Mouse (Mus musculus): ENCODE results near the gene AU022252. TPM values are rescaled to one million over a fixed set of nuclear protein-coding genes. Genes with fewer than 3 reads are reported as not detected.

Gene AU022252
- total and polyA plus RNA-seq, 3 experiments = 12.3 to 24.9 TPM; not detected in 1

DNA sequence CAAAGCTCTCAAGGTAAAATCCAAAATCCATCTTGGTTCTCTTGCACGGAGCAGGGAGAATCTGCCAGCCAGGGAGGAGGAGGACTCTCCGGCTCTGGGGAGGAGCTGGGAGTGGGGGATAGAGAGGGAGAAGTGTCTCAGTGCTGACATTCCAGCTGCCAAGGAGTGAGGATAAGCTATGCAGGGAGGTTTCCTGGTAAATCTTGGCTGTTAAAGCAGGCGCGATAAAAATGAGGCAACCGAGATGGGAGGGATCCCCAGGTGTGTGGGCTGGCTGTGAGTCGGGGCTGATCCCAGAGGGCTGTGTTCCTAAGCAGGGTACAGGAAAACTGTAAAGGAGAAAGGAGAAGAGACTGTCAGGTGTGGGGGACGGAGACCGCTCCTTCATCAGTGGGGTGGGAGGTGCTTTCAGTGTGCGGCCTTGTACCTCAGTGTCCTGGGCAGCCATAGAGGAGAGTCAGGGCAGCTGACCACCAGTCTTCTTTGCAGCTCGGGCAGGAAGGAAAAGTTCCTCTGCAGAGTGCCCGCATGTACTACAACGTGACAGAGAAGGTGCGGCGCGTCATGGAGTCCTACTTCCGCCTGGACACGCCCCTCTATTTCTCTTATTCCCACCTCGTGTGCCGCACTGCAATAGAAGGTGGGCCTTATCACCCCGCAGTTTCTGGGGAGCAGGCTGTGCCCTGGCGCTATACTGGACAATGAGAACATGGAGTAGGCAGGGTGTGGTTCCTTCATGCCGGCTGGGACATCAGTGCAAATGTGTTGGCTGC lies 12.1 kb upstream of the AU022252 start:
- Histone ChIP-seq H3K36me3 (ENCODE audit: control insufficient read depth in 1 of 2, insufficient read depth in 2 of 2, low read length in 2 of 2) (no peaks in the 10 kb centered on the region; a peak in 1 of 4 replicates), H3K27ac (ENCODE audit: control insufficient read depth, low read depth, low read length) (no peak overlapping the region), H3K9me3 (replicated peaks; ENCODE audit: insufficient read depth, low read length) (no peaks in the 10 kb centered on the region), H3K4me1 (ENCODE audit: control insufficient read depth in 1 of 2, insufficient read depth in 2 of 2, low read length in 2 of 2) (no peaks in the 10 kb centered on the region; a peak in 2 of 4 replicates), H3K9ac (ENCODE audit: control insufficient read depth, low read depth, low read length, poor library complexity, severe bottlenecking) (no peak overlapping the region), H3K27me3 (ENCODE audit: control insufficient read depth in 1 of 2, insufficient read depth in 2 of 2, low read length in 2 of 2) (no peaks in the 10 kb centered on the region), H3K4me3 (ENCODE audit: control insufficient read depth in 1 of 2, insufficient read depth in 1 of 2, low read depth in 2 of 2, low read length in 2 of 2) (no peak overlapping the region), H3K79me2 (ENCODE audit: control insufficient read depth, insufficient read depth, low read length, poor library complexity) (no peaks in the 10 kb centered on the region)
- DNase-seq (ENCODE audit: low read depth, low spot score) = no peak
- no peak for TF ChIP-seq ETS1 (IDR thresholded peaks at IDR 0.05; ENCODE audit: low read depth, low read length)
- no peak for TF ChIP-seq NELFE (IDR thresholded peaks at IDR 0.05; ENCODE audit: low read depth, low read length)
- no peak for TF ChIP-seq BHLHE40 (IDR thresholded peaks at IDR 0.05; ENCODE audit: borderline replicate concordance, low read depth, low read length)
- TF ChIP-seq TBP (IDR thresholded peaks at IDR 0.05; ENCODE audit: low read depth, low read length) = no peak
- no peak for TF ChIP-seq MEF2A (IDR thresholded peaks at IDR 0.05; ENCODE audit: extremely low read depth, insufficient replicate concordance, low read depth, low read length, poor library complexity, severe bottlenecking)
- TF ChIP-seq MYB (IDR thresholded peaks at IDR 0.05; ENCODE audit: low read depth, low read length) = no peak
- no peak for TF ChIP-seq POLR2AphosphoS2 (IDR thresholded peaks at IDR 0.05; ENCODE audit: low read length)
- TF ChIP-seq RCOR1 (IDR thresholded peaks at IDR 0.05; ENCODE audit: low read depth, low read length) = no peak
- TF ChIP-seq TAL1 (IDR thresholded peaks at IDR 0.05; ENCODE audit: low read length) = no peak
- no peak for TF ChIP-seq HCFC1 (IDR thresholded peaks at IDR 0.05; ENCODE audit: low read depth, low read length)
- TF ChIP-seq UBTF (IDR thresholded peaks at IDR 0.05; ENCODE audit: borderline replicate concordance, insufficient read depth, low read depth, low read length) = no peak

DNA sequence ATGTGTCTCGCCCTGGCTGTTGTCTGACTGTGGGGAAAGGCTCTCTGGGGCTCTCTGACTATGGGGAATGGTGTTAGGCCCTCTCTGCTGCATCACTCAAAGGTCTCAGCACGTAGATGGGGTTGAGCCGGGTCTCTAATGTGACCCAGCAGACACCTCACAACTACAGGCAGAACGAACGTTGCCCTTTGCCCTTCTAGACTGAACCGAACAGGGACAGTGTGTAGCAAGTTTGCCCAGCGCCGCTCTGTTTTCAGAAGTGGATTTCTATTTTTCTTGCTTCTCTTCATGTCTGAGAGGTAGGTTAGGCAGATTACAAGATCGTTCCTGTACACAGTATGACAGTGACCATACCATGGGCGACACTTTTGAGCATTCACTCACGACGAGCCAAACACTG lies 10.1 kb upstream of the AU022252 start:
- no peaks in the 10 kb centered on the region for H3K27me3 ChIP-seq (ENCODE audit: control insufficient read depth in 1 of 2, insufficient read depth in 2 of 2, low read length in 2 of 2)
- no peak overlapping the region for H3K4me3 ChIP-seq (ENCODE audit: control insufficient read depth in 1 of 2, insufficient read depth in 1 of 2, low read depth in 2 of 2, low read length in 2 of 2)
- no peaks in the 10 kb centered on the region for H3K79me2 ChIP-seq (ENCODE audit: control insufficient read depth, insufficient read depth, low read length, poor library complexity)
- H3K4me1 ChIP-seq (ENCODE audit: control insufficient read depth in 1 of 2, insufficient read depth in 2 of 2, low read length in 2 of 2) = no peaks in the 10 kb centered on the region; a peak in 2 of 4 replicates
- H3K9ac ChIP-seq (ENCODE audit: control insufficient read depth, low read depth, low read length, poor library complexity, severe bottlenecking) = no peak overlapping the region
- no peak overlapping the region for H3K27ac ChIP-seq (ENCODE audit: control insufficient read depth, low read depth, low read length)
- TF ChIP-seq MXI1 (IDR thresholded peaks at IDR 0.05; ENCODE audit: low read depth, low read length) (no peak), KAT2A (conservative IDR thresholded peaks at IDR 0.05; ENCODE audit: low read depth, low read length) (no peak), SIN3A (IDR thresholded peaks at IDR 0.05; ENCODE audit: low read length) (no peak), RCOR1 (IDR thresholded peaks at IDR 0.05; ENCODE audit: low read depth, low read length) (no peak), MEF2A (IDR thresholded peaks at IDR 0.05; ENCODE audit: extremely low read depth, insufficient replicate concordance, low read depth, low read length, poor library complexity, severe bottlenecking) (no peak), SMC3 (IDR thresholded peaks at IDR 0.05; ENCODE audit: low read depth, low read length) (no peak), GABPA (IDR thresholded peaks at IDR 0.05; ENCODE audit: low read depth, low read length) (no peak), TBP (IDR thresholded peaks at IDR 0.05; ENCODE audit: low read depth, low read length) (no peak), EP300 (IDR thresholded peaks at IDR 0.05; ENCODE audit: low read depth in 1 of 2, low read length in 2 of 2) (no peak), RAD21 (IDR thresholded peaks at IDR 0.05; ENCODE audit: low read depth, low read length) (no peak), CHD1 (IDR thresholded peaks at IDR 0.05; ENCODE audit: low read depth, low read length) (no peak), USF2 (IDR thresholded peaks at IDR 0.05; ENCODE audit: borderline replicate concordance in 1 of 2, insufficient read depth in 1 of 2, low read depth in 1 of 2, low read length in 2 of 2) (no peak), BHLHE40 (IDR thresholded peaks at IDR 0.05; ENCODE audit: borderline replicate concordance, low read depth, low read length) (no peak), ELF1 (IDR thresholded peaks at IDR 0.05; ENCODE audit: low read depth, low read length) (no peak), ZC3H11A (IDR thresholded peaks at IDR 0.05; ENCODE audit: low read depth, low read length) (no peak), JUND (IDR thresholded peaks at IDR 0.05; ENCODE audit: low read depth, low read length) (no peak), GATA1 (IDR thresholded peaks at IDR 0.05; ENCODE audit: low read depth, low read length) (no peak), POLR2AphosphoS2 (IDR thresholded peaks at IDR 0.05; ENCODE audit: low read length) (no peak), HCFC1 (IDR thresholded peaks at IDR 0.05; ENCODE audit: low read depth, low read length) (no peak), MAZ (IDR thresholded peaks at IDR 0.05; ENCODE audit: low read depth, low read length) (no peak)
- no peaks in the 10 kb centered on the region for H3K9me3 ChIP-seq (replicated peaks; ENCODE audit: insufficient read depth, low read length)
- peaks cover 0 to 2% of the 10 kb centered on the region in 2 experiments; a peak in 2 of 4 replicates for H3K36me3 ChIP-seq (ENCODE audit: control insufficient read depth in 1 of 2, insufficient read depth in 2 of 2, low read length in 2 of 2)
- no peak for DNase-seq (ENCODE audit: low read depth, low spot score)

All from MEL (cell line).